ENCODE assay signal across 8 mouse cellular contexts in the genomic region with DNA sequence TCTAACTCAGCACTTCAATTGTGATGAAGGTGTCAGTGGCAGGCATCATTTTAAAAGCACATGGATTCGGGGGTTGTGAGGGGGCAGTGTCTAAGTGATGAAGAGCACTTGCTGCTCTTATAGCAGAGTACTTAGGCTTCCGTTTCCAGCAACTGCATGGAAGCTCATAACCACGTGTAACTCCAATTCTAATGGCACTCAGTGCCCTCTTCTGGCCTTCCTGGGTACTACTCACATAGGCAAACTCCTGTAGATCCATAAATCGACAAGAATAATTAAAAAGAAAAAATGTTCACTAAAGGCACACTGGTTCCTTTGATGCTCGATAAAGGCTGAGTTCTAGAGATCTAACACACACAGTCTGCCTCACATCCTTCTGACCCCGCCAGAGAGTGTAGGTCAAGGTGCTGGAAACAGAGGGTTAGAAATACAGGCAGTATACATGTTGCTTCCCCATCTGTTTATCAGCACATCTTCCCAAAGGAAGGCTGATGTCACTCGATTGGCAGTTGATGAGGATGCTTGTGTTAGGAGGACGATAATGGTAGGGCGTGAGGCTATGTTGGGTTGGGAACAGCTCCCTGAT.
DNase-seq lines count a peak whose midpoint lies in the region; ATAC-seq and TF ChIP-seq lines count a peak whose summit lies in the region.

No protein-coding gene starts in this region.

- no peaks in the 10 kb centered on the region for H3K27me3 ChIP-seq in intestine, postnatal 0 days (replicated peaks; ENCODE audit: control insufficient read depth, insufficient read depth, low read length)
- H3K27me3 ChIP-seq in intestine, embryonic 15.5 days (replicated peaks) = no peaks in the 10 kb centered on the region
- no peaks in the 10 kb centered on the region for H3K27me3 ChIP-seq in G1E (ENCODE audit: insufficient read depth, low read length)
- H3K27me3 ChIP-seq in thymus, adult 2 months (ENCODE audit: control insufficient read depth, insufficient read depth, low read length) = no peaks in the 10 kb centered on the region

- no peak overlapping the region for H3K4me3 ChIP-seq in intestine, postnatal 0 days (ENCODE audit: low read depth, low read length)
- no peak overlapping the region for H3K4me3 ChIP-seq in intestine, embryonic 15.5 days (replicated peaks)
- H3K4me3 ChIP-seq in G1E (ENCODE audit: low read depth, low read length) = no peak overlapping the region
- H3K4me3 ChIP-seq in gastrocnemius, adult 2 months = no peak overlapping the region
- no peak overlapping the region for H3K4me3 ChIP-seq in thymus, adult 2 months (ENCODE audit: control insufficient read depth, insufficient read depth, low read length)

- 51% methylated on average over 9 of the region's 9 CpGs for WGBS in intestine, postnatal 0 days
- 52% methylated on average over 9 of the region's 9 CpGs for WGBS in intestine, embryonic 15.5 days
- WGBS in thymus, adult 2 months = 61% methylated on average over 9 of the region's 9 CpGs

- no peak overlapping the region for H3K27ac ChIP-seq in intestine, postnatal 0 days (ENCODE audit: low read depth, low read length)
- no peak overlapping the region for H3K27ac ChIP-seq in intestine, embryonic 15.5 days
- no peak overlapping the region for H3K27ac ChIP-seq in gastrocnemius, adult 2 months
- H3K27ac ChIP-seq in thymus, adult 2 months (ENCODE audit: control insufficient read depth, insufficient read depth, low read length) = no peak overlapping the region

- H3K36me3 ChIP-seq in intestine, postnatal 0 days (ENCODE audit: control insufficient read depth, insufficient read depth) = no peaks in the 10 kb centered on the region
- H3K36me3 ChIP-seq in intestine, embryonic 15.5 days = no peaks in the 10 kb centered on the region
- no peaks in the 10 kb centered on the region for H3K36me3 ChIP-seq in G1E (replicated peaks)
- H3K36me3 ChIP-seq in thymus, adult 2 months (ENCODE audit: control insufficient read depth, insufficient read depth, low read length) = no peaks in the 10 kb centered on the region

- no peak overlapping the region for H3K9ac ChIP-seq in intestine, postnatal 0 days (ENCODE audit: low read depth, low read length)
- no peak overlapping the region for H3K9ac ChIP-seq in intestine, embryonic 15.5 days

- TF ChIP-seq CTCF in intestine, postnatal 0 days (IDR thresholded peaks at IDR 0.05; ENCODE audit: low read depth) = peak; percentile 80
- peak; percentile 35; the same call in 1 of the 2 replicates for TF ChIP-seq CTCF in G1E (IDR thresholded peaks at IDR 0.05; ENCODE audit: low read depth, low read length)
- TF ChIP-seq CTCF in gastrocnemius, adult 2 months (IDR thresholded peaks at IDR 0.05) = peak; percentile 74
- no peak for TF ChIP-seq CTCF in thymus, adult 2 months (IDR thresholded peaks at IDR 0.05; ENCODE audit: borderline replicate concordance, control insufficient read depth, extremely low read depth, insufficient read depth, low read length, poor library complexity)

- TF ChIP-seq POLR2A in thymus, adult 2 months (IDR thresholded peaks at IDR 0.05; ENCODE audit: control insufficient read depth, extremely low read depth, insufficient read depth, low read length, poor library complexity) = no peak

- no peak for DNase-seq in G1E (ENCODE audit: low spot score)
- peak; percentile 30 for DNase-seq in cerebellum, adult 11-12 months
- DNase-seq in gastrocnemius, adult 2 months = peak; percentile 63
- DNase-seq in layer of hippocampus, postnatal 14 days (ENCODE audit: low spot score in 2 of 2) = peak; percentile 33 to 54
- peak; percentile 63 for DNase-seq in mesoderm, embryonic 11.5 days (ENCODE audit: low read depth, low spot score)
- DNase-seq in thymus, adult 2 months = peak; percentile 46

- no peaks in the 10 kb centered on the region for H3K9me3 ChIP-seq in intestine, postnatal 0 days (ENCODE audit: control insufficient read depth)
- H3K9me3 ChIP-seq in intestine, embryonic 15.5 days = no peaks in the 10 kb centered on the region
- no peaks in the 10 kb centered on the region for H3K9me3 ChIP-seq in G1E (replicated peaks)

- no peaks in the 10 kb centered on the region for H3K4me1 ChIP-seq in intestine, postnatal 0 days (replicated peaks; ENCODE audit: control insufficient read depth, insufficient read depth, low read length)
- H3K4me1 ChIP-seq in intestine, embryonic 15.5 days (replicated peaks) = no peaks in the 10 kb centered on the region
- H3K4me1 ChIP-seq in G1E (ENCODE audit: insufficient read depth, low read depth, low read length) = no peaks in the 10 kb centered on the region
- peaks cover 3% of the 10 kb centered on the region for H3K4me1 ChIP-seq in thymus, adult 2 months (replicated peaks; ENCODE audit: control insufficient read depth, insufficient read depth, low read length)

- ATAC-seq in intestine, postnatal 0 days = no peak
- no peak for ATAC-seq in intestine, embryonic 15.5 days
- ATAC-seq in G1E (ENCODE audit: extremely low read depth, insufficient number of reproducible peaks, low FRiP score, poor library complexity, severe bottlenecking) = no peak

- intact Hi-C loops in gastrocnemius, adult 2 months (cut with DNase I) = no loop called here

- H3K4me2 ChIP-seq in intestine, postnatal 0 days (replicated peaks; ENCODE audit: low read depth) = no peak overlapping the region
- H3K4me2 ChIP-seq in intestine, embryonic 15.5 days (replicated peaks) = no peak overlapping the region
